Mouse (Mus musculus): ENCODE results near the gene Nde1.

- TF ChIP-seq TAL1 (IDR thresholded peaks at IDR 0.05; ENCODE audit: low read length) (no peak), GATA1 (IDR thresholded peaks at IDR 0.05; ENCODE audit: low read length) (no peak)
Measured at GRCm38 (mm10) chr16:14182360-14182759, 19.3 kb downstream of the Nde1 start.

Measured in erythroblast, embryonic 14.5 days (primary cell).